Mouse (Mus musculus): ENCODE measurements around the gene Otol1.

Otol1 gene

GRCm38 (mm10) chr3:70007313-70007712, at the start of gene Otol1:
TSS of gene Otol1 (plus strand) at chr3:70007613.
- no peak for DNase-seq

GRCm38 (mm10) chr3:69962187-69962586, 45.2 kb upstream of the Otol1 start:
- peak; percentile 12 for DNase-seq

- no peak for DNase-seq
Observed at GRCm38 (mm10) chr3:69971482-69972097, 35.8 kb upstream of the Otol1 start.

- DNase-seq = no peak
Observed at GRCm38 (mm10) chr3:69978092-69978491, 29.3 kb upstream of the Otol1 start.

- DNase-seq = no peak
Observed at GRCm38 (mm10) chr3:69993806-69994205, 13.6 kb upstream of the Otol1 start.

- DNase-seq = no peak
Observed at GRCm38 (mm10) chr3:70001540-70001939, 5.9 kb upstream of the Otol1 start.

GRCm38 (mm10) chr3:70003126-70003764, 4.2 kb upstream of the Otol1 start:
- no peak for DNase-seq

GRCm38 (mm10) chr3:70003955-70004354, 3.5 kb upstream of the Otol1 start:
- no peak for DNase-seq

GRCm38 (mm10) chr3:70004379-70004778, 3.0 kb upstream of the Otol1 start:
- no peak for DNase-seq

GRCm38 (mm10) chr3:70012641-70013040, 5.2 kb downstream of the Otol1 start:
- no peak for DNase-seq

GRCm38 (mm10) chr3:70026605-70027004, 19.2 kb downstream of the Otol1 start:
- no peak for DNase-seq

- no peak for DNase-seq
Observed at GRCm38 (mm10) chr3:70029260-70029659, 21.8 kb downstream of the Otol1 start.

- peak; percentile 9 for DNase-seq
Observed at GRCm38 (mm10) chr3:70035593-70035992, 28.2 kb downstream of the Otol1 start.
